8 mouse cellular contexts compared by ENCODE assay signal in the genomic region with DNA sequence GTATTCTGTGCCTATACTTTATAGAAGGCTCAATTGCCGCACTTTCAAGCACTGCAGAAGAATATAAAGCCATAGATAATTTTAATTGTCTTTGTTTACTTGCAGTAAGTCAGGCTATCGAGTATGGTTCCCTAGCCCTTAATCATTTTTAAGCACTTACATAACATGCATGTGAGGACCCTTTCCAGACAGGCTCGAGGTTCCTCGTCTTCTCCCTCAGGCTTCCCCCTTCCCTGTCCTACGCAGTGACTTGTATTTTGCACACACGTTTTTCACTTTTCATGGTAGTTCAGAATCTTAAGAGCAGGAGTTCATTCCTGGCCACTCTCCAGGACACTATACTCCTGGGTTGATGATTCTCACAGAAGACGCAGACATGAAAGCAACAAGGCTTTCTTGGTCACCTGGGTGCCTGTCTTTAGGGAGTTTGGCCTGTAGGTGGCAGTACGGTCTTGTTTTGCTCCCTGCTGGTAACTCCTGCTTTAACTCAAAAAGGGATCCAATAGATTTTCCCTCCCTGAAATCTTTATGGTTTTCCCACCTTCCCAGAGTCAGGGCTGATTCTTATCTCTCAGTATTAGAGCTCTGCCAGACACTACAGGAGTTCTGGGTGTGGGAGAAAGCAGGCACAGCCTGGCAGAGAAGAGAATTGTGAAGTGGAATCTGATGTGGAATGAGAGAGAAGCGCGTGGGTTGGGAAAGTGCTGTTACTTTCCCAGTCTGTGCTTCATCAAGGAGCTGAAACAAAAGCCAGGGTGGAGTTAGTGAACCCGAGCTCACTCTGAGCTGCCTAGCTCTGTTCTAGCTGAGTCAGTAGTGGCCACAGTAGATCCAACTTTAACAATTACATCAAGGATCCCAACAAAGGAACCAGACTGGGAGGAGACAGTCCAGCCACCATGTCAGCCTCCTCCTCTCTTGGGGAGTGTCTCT.
DNase-seq lines count a peak whose midpoint lies in the region; ATAC-seq and TF ChIP-seq lines count a peak whose summit lies in the region.

No protein-coding gene starts in this region.

- 41% methylated on average over 11 of the region's 11 CpGs for WGBS in hindbrain, postnatal 0 days

- 0 out of 2 replicates have a peak overlapping the region, but pooled peaks have one; percentile 18 for H3K4me2 ChIP-seq in hindbrain, postnatal 0 days (ENCODE audit: low read depth, low read length)

- peak; percentile 79 for TF ChIP-seq CTCF in hindbrain, postnatal 0 days (IDR thresholded peaks at IDR 0.05; ENCODE audit: low read depth)

- ATAC-seq in frontal cortex, adult (ENCODE audit: low TSS enrichment), result peak; percentile 99
- ATAC-seq in hindbrain, postnatal 0 days, result peak; percentile 59; the same call in 1 of the 2 replicates
- peak; percentile 74; the same call in 1 of the 2 replicates for ATAC-seq in megakaryocyte-erythroid progenitor cell, adult 5-6 weeks (replicated peaks; ENCODE audit: low FRiP score, low TSS enrichment, poor library complexity, severe bottlenecking)

- peak; percentile 65 for DNase-seq in NIH3T3 (ENCODE audit: low read depth)
- DNase-seq in c-Kit-positive CD71-positive TER-119-positive erythroid progenitor cells, embryonic 14.5 days (ENCODE audit: low spot score), result peak; percentile 9
- DNase-seq in hindbrain, postnatal 0 days (ENCODE audit: low spot score), result peak; percentile 80
- DNase-seq in left cerebral cortex, adult 11 months (ENCODE audit: low spot score), result peak; percentile 67
- peak; percentile 71 for DNase-seq in right cerebral cortex, postnatal 4 days
- no peak for DNase-seq in MN1 (ENCODE audit: low spot score)

- no peak overlapping the region for H3K4me3 ChIP-seq in hindbrain, postnatal 0 days (ENCODE audit: low read length)

- H3K36me3 ChIP-seq in hindbrain, postnatal 0 days (ENCODE audit: insufficient read depth, low read length), result no peaks in the 10 kb centered on the region

- H3K27ac ChIP-seq in hindbrain, postnatal 0 days, result no peak overlapping the region

- no peaks in the 10 kb centered on the region for H3K27me3 ChIP-seq in hindbrain, postnatal 0 days (ENCODE audit: insufficient read depth, low read length)

- H3K4me1 ChIP-seq in hindbrain, postnatal 0 days (ENCODE audit: insufficient read depth, low read length), result no peaks in the 10 kb centered on the region

- no peaks in the 10 kb centered on the region for H3K9me3 ChIP-seq in hindbrain, postnatal 0 days (ENCODE audit: low read length)

- H3K9ac ChIP-seq in hindbrain, postnatal 0 days (replicated peaks; ENCODE audit: low read length), result no peak overlapping the region
